Mouse (Mus musculus): ENCODE data around the gene Rexo1.

Gene Rexo1

DNA sequence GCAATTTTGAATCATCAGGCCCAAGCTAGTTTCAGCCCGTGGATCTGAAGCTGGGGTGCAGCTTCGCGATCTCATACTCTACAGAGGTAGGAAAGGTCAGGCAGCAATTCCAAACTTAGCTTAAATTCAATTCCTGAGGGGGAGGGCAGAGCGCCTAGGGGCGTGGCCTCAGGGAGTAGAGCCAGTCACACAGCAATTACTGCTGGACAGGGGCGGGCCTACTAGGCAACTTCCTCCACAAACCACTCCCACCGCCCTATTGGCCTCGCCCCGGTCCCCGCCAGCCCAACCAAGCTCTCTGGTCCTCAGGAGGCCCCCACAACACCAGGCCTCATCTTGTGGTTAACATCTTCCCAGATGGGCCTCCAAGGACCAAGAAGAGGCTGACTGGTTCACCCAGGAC is 8.3 kb upstream of the Rexo1 start:
- in situ Hi-C loops (cut with MboI; ENCODE audit: low pct_unique_long_range_greater_than_20kb in 1 of 2, low sequenced_read_pairs in 2 of 2, unreplicated experiment in 1 of 2): loop anchor here in 1 of 2 experiments (10.0 kb wide), 1 partner anchor 115 kb away; no protein-coding TSS in a partner anchor

DNA sequence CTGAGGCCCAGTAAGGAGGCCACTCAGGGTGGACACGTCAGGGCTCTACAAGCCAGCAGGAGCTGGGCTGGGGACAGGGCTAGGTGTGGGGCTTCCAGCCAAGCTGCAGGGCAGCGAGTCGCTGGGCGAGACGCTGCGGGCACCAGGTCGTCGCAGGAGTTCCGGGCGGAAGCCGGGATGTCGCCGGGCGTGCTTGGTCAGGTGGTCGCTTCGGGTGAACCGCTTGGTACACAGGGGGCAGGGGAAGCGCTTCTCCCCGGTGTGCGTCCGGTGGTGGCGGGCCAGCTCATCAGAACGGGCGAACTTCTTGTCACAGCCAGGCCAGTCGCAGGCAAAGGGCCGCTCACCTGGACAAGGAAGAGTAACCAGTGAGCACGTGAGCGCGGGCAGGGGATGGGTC is 7.5 kb upstream of the Rexo1 start:
- in situ Hi-C loops (cut with MboI; ENCODE audit: low pct_unique_long_range_greater_than_20kb in 1 of 2, low sequenced_read_pairs in 2 of 2, unreplicated experiment in 1 of 2): no loop called here

DNA sequence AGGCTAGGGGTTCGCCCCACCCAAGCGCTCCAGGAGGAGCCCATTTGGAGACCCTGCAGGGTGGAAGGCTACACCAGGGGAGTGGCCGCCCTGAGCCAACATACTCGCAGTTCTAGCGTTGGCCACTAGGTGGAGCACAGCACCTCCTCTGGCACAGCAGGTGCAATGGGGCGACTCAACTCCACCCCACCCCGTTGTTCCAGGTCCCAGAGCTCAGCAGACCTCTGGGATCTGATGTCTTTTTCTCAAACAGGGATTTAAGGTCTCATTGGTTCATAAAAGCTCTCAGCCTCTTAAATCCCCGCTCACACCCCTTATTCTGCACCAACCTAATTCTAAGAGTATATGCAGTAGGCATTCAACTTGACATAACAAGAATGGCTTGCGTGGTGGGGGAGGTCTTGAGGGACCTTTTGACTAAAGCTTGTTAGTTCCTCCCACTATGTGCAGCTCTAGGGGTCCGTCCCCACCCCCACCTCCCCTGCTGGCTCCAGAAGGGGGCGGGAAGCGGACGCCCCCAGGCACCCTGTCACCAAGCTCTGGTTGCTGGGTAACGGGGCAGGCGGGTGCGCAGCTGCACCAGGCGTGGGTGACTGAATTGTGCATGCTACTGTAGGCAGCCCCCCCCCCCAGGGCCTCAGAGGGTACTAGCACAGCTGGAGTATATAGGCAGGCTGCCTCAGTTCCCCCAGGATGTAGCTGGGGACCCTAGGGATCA is 5.2 kb upstream of the Rexo1 start:
- in situ Hi-C loops (cut with MboI; ENCODE audit: low pct_unique_long_range_greater_than_20kb in 1 of 2, low sequenced_read_pairs in 2 of 2, unreplicated experiment in 1 of 2): no loop called here

DNA sequence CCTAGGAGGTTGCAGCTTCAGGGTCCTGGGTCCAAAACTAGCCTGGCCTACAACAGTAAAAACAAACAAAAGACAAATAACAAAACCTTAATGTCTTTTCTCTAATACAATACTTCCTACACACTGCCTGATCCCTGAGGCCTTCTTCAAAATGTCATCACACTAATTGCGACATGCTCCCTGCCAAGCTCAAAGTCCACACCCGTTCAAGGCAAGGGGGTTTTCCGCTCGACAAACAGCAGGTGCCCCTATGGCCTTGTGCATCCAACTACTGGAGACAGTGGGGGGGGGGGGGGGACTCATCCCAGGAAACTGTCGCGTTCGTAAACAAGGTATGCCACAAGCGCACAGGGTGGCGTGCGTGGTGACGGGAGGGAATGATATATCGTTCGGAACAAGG is 739 bp downstream of the Rexo1 start:
- in situ Hi-C loops (cut with MboI; ENCODE audit: low pct_unique_long_range_greater_than_20kb in 1 of 2, low sequenced_read_pairs in 2 of 2, unreplicated experiment in 1 of 2): no loop called here

- in situ Hi-C loops (cut with MboI; ENCODE audit: low pct_unique_long_range_greater_than_20kb in 1 of 2, low sequenced_read_pairs in 2 of 2, unreplicated experiment in 1 of 2): no loop called here
Observed at GRCm38 (mm10) chr10:80559431-80559830, 1.9 kb downstream of the Rexo1 start.

GRCm38 (mm10) chr10:80557346-80557965 is 3.9 kb downstream of the Rexo1 start:
- in situ Hi-C loops (cut with MboI; ENCODE audit: low pct_unique_long_range_greater_than_20kb in 1 of 2, low sequenced_read_pairs in 2 of 2, unreplicated experiment in 1 of 2): no loop called here

DNA sequence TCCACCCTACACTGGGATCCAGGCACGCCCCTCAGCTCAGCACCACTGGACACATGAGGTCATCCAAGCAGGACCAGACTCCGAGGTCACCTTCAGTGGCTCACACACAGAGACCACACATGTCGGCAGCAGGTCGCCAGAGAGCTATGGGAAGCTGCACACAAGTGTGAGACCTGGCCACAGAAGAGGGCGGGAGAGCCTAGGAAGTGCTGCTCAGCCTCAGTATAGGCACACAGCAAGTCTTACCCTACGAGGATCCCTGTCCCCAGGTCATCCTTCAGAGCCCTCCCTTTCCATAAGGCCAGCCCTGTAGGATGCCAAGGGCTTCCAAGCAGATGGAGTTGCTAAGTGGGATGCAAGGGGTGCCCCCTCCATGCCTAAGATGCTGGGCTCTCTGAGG is 7.4 kb downstream of the Rexo1 start:
- in situ Hi-C loops (cut with MboI; ENCODE audit: low pct_unique_long_range_greater_than_20kb in 1 of 2, low sequenced_read_pairs in 2 of 2, unreplicated experiment in 1 of 2): no loop called here

DNA sequence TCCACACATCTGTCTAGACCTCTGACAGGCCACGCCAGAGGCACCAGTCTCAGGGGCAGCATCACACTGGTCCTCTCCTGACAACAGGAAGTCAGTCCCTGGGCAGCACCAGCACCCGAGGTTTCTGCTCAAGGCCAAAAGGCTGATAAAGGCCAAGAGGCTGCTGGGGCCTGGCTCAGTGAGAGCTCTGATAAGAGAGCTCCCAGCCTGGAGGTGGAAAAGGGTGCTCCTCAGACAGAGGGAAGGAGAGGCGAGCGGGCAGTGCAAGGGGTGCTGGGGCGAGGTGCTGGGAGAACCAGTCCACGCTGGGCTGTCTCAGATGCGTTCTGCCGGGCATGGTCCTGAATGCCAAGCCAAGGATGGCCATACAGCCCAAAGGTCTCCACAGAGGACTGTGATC is 7.8 kb downstream of the Rexo1 start:
- in situ Hi-C loops (cut with MboI; ENCODE audit: low pct_unique_long_range_greater_than_20kb in 1 of 2, low sequenced_read_pairs in 2 of 2, unreplicated experiment in 1 of 2): no loop called here

- in situ Hi-C loops (cut with MboI; ENCODE audit: low pct_unique_long_range_greater_than_20kb in 1 of 2, low sequenced_read_pairs in 2 of 2, unreplicated experiment in 1 of 2): no loop called here
Observed at GRCm38 (mm10) chr10:80552364-80552763, 9.0 kb downstream of the Rexo1 start.

GRCm38 (mm10) chr10:80549279-80549678 is 12.1 kb downstream of the Rexo1 start:
- in situ Hi-C loops (cut with MboI; ENCODE audit: low pct_unique_long_range_greater_than_20kb in 1 of 2, low sequenced_read_pairs in 2 of 2, unreplicated experiment in 1 of 2): no loop called here

GRCm38 (mm10) chr10:80548428-80549006 is 12.8 kb downstream of the Rexo1 start:
- in situ Hi-C loops (cut with MboI; ENCODE audit: low pct_unique_long_range_greater_than_20kb in 1 of 2, low sequenced_read_pairs in 2 of 2, unreplicated experiment in 1 of 2): no loop called here

DNA sequence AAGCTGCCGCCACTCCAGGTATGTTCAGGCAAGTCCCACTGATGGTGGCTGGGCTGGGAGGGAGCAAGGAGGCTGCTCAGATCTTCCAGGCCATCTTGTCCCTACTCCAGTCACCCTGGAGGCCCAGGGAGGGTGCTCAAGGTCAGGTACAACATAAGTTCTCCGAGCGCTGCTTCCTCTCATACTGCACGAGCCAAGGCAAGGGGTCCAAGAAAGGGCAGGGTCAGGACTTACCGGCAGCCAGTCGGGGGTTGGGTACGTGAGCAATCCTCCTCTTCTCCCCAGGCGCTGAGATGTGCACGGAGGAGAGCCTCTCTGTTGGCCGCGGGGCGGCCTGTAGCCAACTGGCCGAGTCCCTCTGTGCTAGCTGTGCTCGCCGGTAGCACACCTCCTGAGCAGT is 13.8 kb downstream of the Rexo1 start:
- in situ Hi-C loops (cut with MboI; ENCODE audit: low pct_unique_long_range_greater_than_20kb in 1 of 2, low sequenced_read_pairs in 2 of 2, unreplicated experiment in 1 of 2): no loop called here

GRCm38 (mm10) chr10:80546945-80547344 is 14.4 kb downstream of the Rexo1 start:
- in situ Hi-C loops (cut with MboI; ENCODE audit: low pct_unique_long_range_greater_than_20kb in 1 of 2, low sequenced_read_pairs in 2 of 2, unreplicated experiment in 1 of 2): no loop called here

DNA sequence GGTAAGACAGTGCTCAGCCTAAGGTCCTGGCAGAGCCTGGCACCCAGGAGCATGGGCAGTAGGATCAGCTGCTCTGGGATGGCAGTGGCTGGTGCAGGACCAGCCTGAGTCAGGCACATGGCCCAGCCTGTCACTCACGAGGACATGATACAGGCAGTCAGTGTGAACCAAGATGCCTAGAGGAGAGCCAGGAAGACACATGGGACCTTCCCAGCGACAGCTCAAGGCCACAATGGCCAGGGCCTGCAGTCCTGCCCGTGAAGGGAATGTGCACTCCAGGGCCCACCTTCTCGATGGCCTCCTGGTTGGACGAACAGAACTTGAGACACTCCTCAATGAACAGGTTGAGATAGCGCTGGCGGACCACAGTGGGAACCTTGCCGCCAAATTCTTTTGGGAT is 15.8 kb downstream of the Rexo1 start:
- in situ Hi-C loops (cut with MboI; ENCODE audit: low pct_unique_long_range_greater_than_20kb in 1 of 2, low sequenced_read_pairs in 2 of 2, unreplicated experiment in 1 of 2): no loop called here

GRCm38 (mm10) chr10:80543873-80544272 is 17.5 kb downstream of the Rexo1 start:
- in situ Hi-C loops (cut with MboI; ENCODE audit: low pct_unique_long_range_greater_than_20kb in 1 of 2, low sequenced_read_pairs in 2 of 2, unreplicated experiment in 1 of 2): no loop called here

GRCm38 (mm10) chr10:80539493-80539892 is 21.9 kb downstream of the Rexo1 start:
- in situ Hi-C loops (cut with MboI; ENCODE audit: low pct_unique_long_range_greater_than_20kb in 1 of 2, low sequenced_read_pairs in 2 of 2, unreplicated experiment in 1 of 2): no loop called here

- in situ Hi-C loops (cut with MboI; ENCODE audit: low pct_unique_long_range_greater_than_20kb in 1 of 2, low sequenced_read_pairs in 2 of 2, unreplicated experiment in 1 of 2): no loop called here
Observed at GRCm38 (mm10) chr10:80538710-80539394, 22.5 kb downstream of the Rexo1 start, which contains the start of gene Atp8b3. Gene Atp8b3, minus strand, starts transcription at chr10:80539124.

DNA sequence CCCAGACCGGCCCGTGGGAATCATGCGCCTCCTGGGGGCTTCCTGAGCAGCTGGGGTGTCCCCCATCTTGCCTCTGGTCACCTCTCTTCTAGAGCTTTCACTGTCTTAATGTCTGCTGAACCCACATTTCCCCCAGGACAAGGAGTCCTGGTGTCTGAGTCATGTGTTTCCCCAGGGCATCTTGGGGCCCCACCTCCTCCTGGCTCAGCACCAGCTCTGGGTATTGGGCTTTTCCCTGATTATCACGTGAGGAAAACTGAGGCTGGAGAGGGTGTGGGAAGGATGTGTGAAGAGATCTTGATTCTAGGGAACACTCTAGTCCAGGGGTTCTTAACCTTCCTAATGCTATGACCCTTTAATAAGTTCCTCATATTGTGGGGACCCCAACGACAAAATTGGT is 23.2 kb downstream of the Rexo1 start:
- in situ Hi-C loops (cut with MboI; ENCODE audit: low pct_unique_long_range_greater_than_20kb in 1 of 2, low sequenced_read_pairs in 2 of 2, unreplicated experiment in 1 of 2): no loop called here

- in situ Hi-C loops (cut with MboI; ENCODE audit: low pct_unique_long_range_greater_than_20kb in 1 of 2, low sequenced_read_pairs in 2 of 2, unreplicated experiment in 1 of 2): no loop called here
Observed at GRCm38 (mm10) chr10:80535711-80536110, 25.6 kb downstream of the Rexo1 start.
